Mouse (Mus musculus): Measurements from ENCODE around the gene Uimc1. TPM values are rescaled to one million over a fixed set of nuclear protein-coding genes. Genes with fewer than 3 reads are reported as not detected.

The Uimc1 gene
- total RNA-seq, 2 experiments from 2014 or later = 22.6 to 27.5 TPM

- no peak overlapping the region for H3K4me3 ChIP-seq
- intact Hi-C loops (cut with DNase I) = no loop called here
- H3K27ac ChIP-seq = no peak overlapping the region
- peak; percentile 37 for TF ChIP-seq CTCF (IDR thresholded peaks at IDR 0.05)
- no peak for DNase-seq (ENCODE audit: extremely low spot score in 1 of 2, low spot score in 2 of 2)
Observed at GRCm38 (mm10) chr13:54983614-54984013, 116.5 kb downstream of the Uimc1 start.

- no peak for TF ChIP-seq CTCF (IDR thresholded peaks at IDR 0.05)
- intact Hi-C loops (cut with DNase I) = no loop called here
- H3K4me3 ChIP-seq = no peak overlapping the region
Observed at GRCm38 (mm10) chr13:54983001-54983400, 117.1 kb downstream of the Uimc1 start.

GRCm38 (mm10) chr13:54980957-54981356 lies 119.1 kb downstream of the Uimc1 start:
- H3K4me3 ChIP-seq = no peak overlapping the region
- DNase-seq (ENCODE audit: extremely low spot score in 1 of 2, low spot score in 2 of 2) = peak in 1 of 2 experiments; percentile 43
- H3K27ac ChIP-seq = no peak overlapping the region
- TF ChIP-seq CTCF (IDR thresholded peaks at IDR 0.05) = no peak
- intact Hi-C loops (cut with DNase I) = no loop called here

More at GRCm38 (mm10) chr13:54983001-54983400, 117.1 kb downstream of the Uimc1 start:
- DNase-seq (ENCODE audit: extremely low spot score in 1 of 2, low spot score in 2 of 2) = no peak
- no peak overlapping the region for H3K27ac ChIP-seq

- DNase-seq (ENCODE audit: extremely low spot score in 1 of 2, low spot score in 2 of 2) = no peak
- intact Hi-C loops (cut with DNase I) = no loop called here
- Histone ChIP-seq H3K4me3 (no peak overlapping the region), H3K27ac (no peak overlapping the region)
- no peak for TF ChIP-seq CTCF (IDR thresholded peaks at IDR 0.05)
Observed at GRCm38 (mm10) chr13:54978804-54979203, 121.3 kb downstream of the Uimc1 start.

Other genes starting within 250 kb of the Uimc1 start
- 100 to 1,000 TPM; 110 to 116 TPM for gene Unc5a, start 150.9 kb downstream of the Uimc1 start, total RNA-seq (2021)
- gene Hk3, start 78.9 kb downstream of the Uimc1 start, total RNA-seq (2021) = 1 to 10 TPM; 1.2 to 1.3 TPM
- gene Zfp346, start 5.0 kb upstream of the Uimc1 start, total RNA-seq (2021) = 10 to 100 TPM; 37.6 to 47.8 TPM
- gene Gm17617, start 33.2 kb upstream of the Uimc1 start, total RNA-seq (2021) = not detected
- gene Fgfr4, start 52.3 kb upstream of the Uimc1 start, total RNA-seq (2021) = under 1 TPM; 0.36 to 0.40 TPM
- gene Nsd1, start 109.5 kb upstream of the Uimc1 start, total RNA-seq (2021) = 100 to 1,000 TPM; 116 to 118 TPM
- 100 to 1,000 TPM; 161 to 170 TPM for gene Prelid1, start 220.2 kb upstream of the Uimc1 start, total RNA-seq (2021)
- 10 to 100 TPM; 83.8 to 87.0 TPM for gene Rab24, start 221.6 kb upstream of the Uimc1 start, total RNA-seq (2021)
- gene Mxd3, start 229.5 kb upstream of the Uimc1 start, total RNA-seq (2021) = 1 to 10 TPM in 1 of 2 experiments, under 1 TPM in 1; 0.86 to 1.7 TPM

All from left cerebral cortex, adult 2 months (tissue).